ENCODE assay signal across 9 mouse cellular contexts in genomic region chr9:42908657-42909313, GRCm38 (mm10). TPM values are rescaled to one million over a fixed set of nuclear protein-coding genes. Genes with fewer than 3 reads are reported as not detected.
DNase-seq lines count a peak whose midpoint lies in the region; ATAC-seq lines count a peak whose summit lies in the region.
"Had no signal": no experiment of that assay in that cellular context is flagged by ENCODE, and none has a peak within 500 bp of the region (broad histone marks: within the 10 kb centered on the region; RNA-seq: fewer than 3 reads in every experiment).

No protein-coding gene starts in this region.

- ATAC-seq in heart, embryonic 13.5 days (ENCODE audit: extremely low read depth, insufficient number of reproducible peaks, low FRiP score, low TSS enrichment), result peak; percentile 60; the same call in 1 of the 2 replicates

- peak; percentile 58 for DNase-seq in embryonic facial prominence, embryonic 10.5 days (ENCODE audit: low spot score)
- peak; percentile 20 to 41 for DNase-seq in kidney, postnatal 36 days
- peak; percentile 34 for DNase-seq in lung, postnatal 36 days
- no peak for DNase-seq in cerebellum, postnatal 25 days
- no peak for DNase-seq in left cerebral cortex, adult 9 months (ENCODE audit: low spot score in 2 of 2)
- DNase-seq in left cerebral cortex, adult 8-10 months (ENCODE audit: low spot score in 2 of 2), result no peak
- DNase-seq: cerebellum, postnatal 10 days had no signal

- peak overlapping the region; percentile 76 for H3K27ac ChIP-seq in embryonic facial prominence, embryonic 10.5 days (replicated peaks)
- peak overlapping the region; percentile 33; the same call in 1 of the 2 replicates for H3K27ac ChIP-seq in heart, embryonic 13.5 days (replicated peaks)
- H3K27ac ChIP-seq: macrophage had no signal

- no peak overlapping the region for H3K4me2 ChIP-seq in heart, embryonic 13.5 days

- peaks cover 4% of the 10 kb centered on the region; the same call in 1 of the 2 replicates for H3K9me3 ChIP-seq in embryonic facial prominence, embryonic 10.5 days
- H3K9me3 ChIP-seq in heart, embryonic 13.5 days, result no peaks in the 10 kb centered on the region

- peaks cover 41% of the 10 kb centered on the region for H3K4me1 ChIP-seq in embryonic facial prominence, embryonic 10.5 days
- peaks cover 23% of the 10 kb centered on the region for H3K4me1 ChIP-seq in heart, embryonic 13.5 days

- WGBS in embryonic facial prominence, embryonic 10.5 days, result 34% methylated on average over 8 of the region's 8 CpGs
- WGBS in heart, embryonic 13.5 days, result 29% methylated on average over 8 of the region's 8 CpGs

- peaks cover 19% of the 10 kb centered on the region for H3K27me3 ChIP-seq in embryonic facial prominence, embryonic 10.5 days (replicated peaks; ENCODE audit: low read depth, poor library complexity, severe bottlenecking)
- H3K27me3 ChIP-seq in heart, embryonic 13.5 days (replicated peaks), result peaks cover 24% of the 10 kb centered on the region; the same call in 1 of the 2 replicates

- no peak overlapping the region for H3K9ac ChIP-seq in heart, embryonic 13.5 days

- H3K36me3 ChIP-seq in embryonic facial prominence, embryonic 10.5 days (replicated peaks), result no peaks in the 10 kb centered on the region
- H3K36me3 ChIP-seq in heart, embryonic 13.5 days, result no peaks in the 10 kb centered on the region

- H3K4me3 ChIP-seq in embryonic facial prominence, embryonic 10.5 days, result no peak overlapping the region
- no peak overlapping the region for H3K4me3 ChIP-seq in heart, embryonic 13.5 days

RNA-seq across cellular contexts. Expression of gene Grik4, which starts 35.5 kb away (rescaled TPM):
- polyA plus RNA-seq in embryonic facial prominence, embryonic 10.5 days (2016; fragmentation: Nextera tagmentation; extraction: Ambion mirVana), result 0.96 and 1.1 TPM in 2 replicates
- 0.39 and 0.62 TPM in 2 replicates for polyA plus RNA-seq in heart, embryonic 13.5 days (2015; fragmentation: Nextera tagmentation; extraction: Ambion mirVana)
- total RNA-seq in left cerebral cortex, adult 8-10 months (2022), result 10 to 100 TPM; 19.7 to 21.0 (median 20.4) TPM
- polyA plus RNA-seq: macrophage had no signal

Comparison
In these comparisons a context has a peak if more than half of its experiments do, and no peak if none do; other contexts are left out.
1. DNase-seq: peak in embryonic facial prominence, embryonic 10.5 days (single experiment), kidney, postnatal 36 days (2 of 2) and lung, postnatal 36 days (single experiment); none in cerebellum, postnatal 25 days (0 of 2), left cerebral cortex, adult 9 months (0 of 2) and left cerebral cortex, adult 8-10 months (0 of 2).